Mouse (Mus musculus) embryo, embryonic 10 days (tissue): ENCODE measurements at regions not wholly inside any gene's neighbourhood (a gene's known extent, or its start where the extent isn't known, plus 50 kb on each side); places are given as distances from the start of the nearest gene placed in this dataset.

Experiments used
- DNase-seq: peaks from one replicate; pipeline ENCODE4 v3.0.0-alpha.2; 2015; ENCODE audit warnings: low spot score

- no peak for DNase-seq
Measured at GRCm38 (mm10) chr13:34395010-34395409, 50.0 kb upstream of the Slc22a23 start.
